Mouse (Mus musculus) heart, adult 2 months (tissue): Measurements from ENCODE around the gene Loxl3. TPM values are rescaled to one million over a fixed set of nuclear protein-coding genes. Genes with fewer than 3 reads are reported as not detected.

Experiments
- DNase-seq, 2 experiments: peaks; one replicate each; pipeline ENCODE4 v3.0.0; 2021
- H3K27ac ChIP-seq: fragments of 200-600 bp; 2 replicates; pipeline ENCODE4 v1.8.1; 2022
- H3K27me3 ChIP-seq: fragments of 200-500 bp; 2 replicates; pipeline ENCODE4 v1.6.1; 2012; ENCODE audit warnings: mild to moderate bottlenecking, low read length, inconsistent platforms, mixed read lengths; ENCODE audit not compliant: control insufficient read depth, insufficient read depth
- H3K36me3 ChIP-seq: fragments of 200-500 bp; 2 replicates; pipeline ENCODE4 v1.6.1; 2012; ENCODE audit warnings: low read length, inconsistent platforms; ENCODE audit not compliant: control insufficient read depth, insufficient read depth
- H3K4me1 ChIP-seq: fragments of 200-500 bp; 2 replicates; pipeline ENCODE4 v1.6.1; 2011; ENCODE audit warnings: low read length; ENCODE audit not compliant: control insufficient read depth, insufficient read depth
- H3K4me3 ChIP-seq: fragments of 200-600 bp; 2 replicates; pipeline ENCODE4 v1.8.1; 2022
- H3K79me2 ChIP-seq: fragments of 200-500 bp; replicated peaks from 2 replicates; pipeline ENCODE4 v1.6.1; 2012; ENCODE audit warnings: mild to moderate bottlenecking, inconsistent platforms, low read length, moderate library complexity, mixed read lengths; ENCODE audit not compliant: control insufficient read depth, insufficient read depth
- H3K9ac ChIP-seq: fragments of 200-500 bp; 2 replicates; pipeline ENCODE4 v1.6.1; 2012; ENCODE audit warnings: low read depth, mild to moderate bottlenecking, control low read depth, inconsistent platforms, low read length, mixed read lengths
- CTCF ChIP-seq: fragments of 200-600 bp; IDR thresholded peaks from 2 replicates; pipeline ENCODE4 v1.8.1; 2022; ENCODE audit warnings: antibody characterized with exemption, mild to moderate bottlenecking, moderate library complexity
- EP300 ChIP-seq: fragments of 200-500 bp; IDR thresholded peaks from 2 replicates; pipeline ENCODE4 v1.6.1; 2011; ENCODE audit warnings: low read depth, low read length, control low read depth; ENCODE audit not compliant: insufficient read depth
- POLR2A ChIP-seq: fragments of 200-500 bp; IDR thresholded peaks from 2 replicates; pipeline ENCODE4 v1.6.1; 2011; ENCODE audit warnings: mild to moderate bottlenecking, low read depth, low read length, control low read depth; ENCODE audit not compliant: insufficient read depth
- WGBS: fragments of 180-500 bp; shearing (Covaris S2); methylation state at CpG from one replicate; pipeline ENCODE4 v1.1.7; 2018; 5-methylcytosine and 5-hydroxymethylcytosine counted together
- intact Hi-C: fragments of 180-260 bp; cut with DNase I; formaldehyde crosslinking; loops from one replicate; pipeline ENCODE4 v1.15.1; 2025
- polyA plus RNA-seq: library from polyadenylated mRNA; depleted of rRNA; stranded (reverse); fragments of >200 nt; gene quantifications from 2 replicates; pipeline ENCODE4 v1.2.3, GENCODE M21; 2012
- total RNA-seq, 2 experiments: library from RNA; stranded (reverse); gene quantifications; 2 replicates each; pipeline ENCODE4 v1.2.3; 2021

Gene Loxl3
- total and polyA plus RNA-seq, 3 experiments = 1.9 to 5.4 (median 2.1) TPM

- H3K27me3 ChIP-seq = no peaks in the 10 kb centered on the region
- no peak overlapping the region for H3K4me3 ChIP-seq
- intact Hi-C loops = no loop called here
- no peak for DNase-seq
- 93% methylated on average over 6 of the region's 6 CpGs for WGBS
- H3K27ac ChIP-seq = no peak overlapping the region
- peaks cover 3% of the 10 kb centered on the region for H3K4me1 ChIP-seq
- no peaks in the 10 kb centered on the region for H3K36me3 ChIP-seq
- TF ChIP-seq EP300 (no peak), POLR2A (no peak), CTCF (no peak)
- H3K9ac ChIP-seq = no peak overlapping the region
- no peaks in the 10 kb centered on the region for H3K79me2 ChIP-seq
Measured at GRCm38 (mm10) chr6:83020121-83020520, 13.9 kb upstream of the Loxl3 start.

- DNase-seq = no peak
- H3K79me2 ChIP-seq = no peaks in the 10 kb centered on the region
- no peak overlapping the region for H3K27ac ChIP-seq
- peaks cover 3% of the 10 kb centered on the region for H3K4me1 ChIP-seq
- intact Hi-C loops = no loop called here
- H3K4me3 ChIP-seq = no peak overlapping the region
- no peaks in the 10 kb centered on the region for H3K27me3 ChIP-seq
- no peak overlapping the region for H3K9ac ChIP-seq
- H3K36me3 ChIP-seq = no peaks in the 10 kb centered on the region
- 69% methylated on average over 4 of the region's 4 CpGs for WGBS
- TF ChIP-seq CTCF = no peak
- TF ChIP-seq POLR2A = no peak
- no peak for TF ChIP-seq EP300
Measured at GRCm38 (mm10) chr6:83020836-83021593, 13.0 kb upstream of the Loxl3 start.

GRCm38 (mm10) chr6:83023008-83023407 is 11.0 kb upstream of the Loxl3 start:
- TF ChIP-seq EP300 (no peak), POLR2A (no peak), CTCF (no peak)
- H3K4me3 ChIP-seq = no peak overlapping the region
- H3K36me3 ChIP-seq = no peaks in the 10 kb centered on the region
- H3K79me2 ChIP-seq = no peaks in the 10 kb centered on the region
- H3K27me3 ChIP-seq = no peaks in the 10 kb centered on the region
- no peak overlapping the region for H3K27ac ChIP-seq
- intact Hi-C loops = no loop called here
- H3K4me1 ChIP-seq = no peaks in the 10 kb centered on the region; the same call in 1 of the 2 replicates
- no peak for DNase-seq
- H3K9ac ChIP-seq = no peak overlapping the region
- 79% methylated on average over 9 of the region's 9 CpGs for WGBS

GRCm38 (mm10) chr6:83023786-83024185 is 10.2 kb upstream of the Loxl3 start:
- H3K27me3 ChIP-seq = no peaks in the 10 kb centered on the region
- intact Hi-C loops = no loop called here
- DNase-seq = no peak
- no peaks in the 10 kb centered on the region for H3K36me3 ChIP-seq
- TF ChIP-seq CTCF (no peak), POLR2A (no peak), EP300 (no peak)
- 89% methylated on average over 2 of the region's 2 CpGs for WGBS
- H3K27ac ChIP-seq = no peak overlapping the region
- no peak overlapping the region for H3K9ac ChIP-seq
- no peak overlapping the region for H3K4me3 ChIP-seq
- no peaks in the 10 kb centered on the region for H3K79me2 ChIP-seq
- no peaks in the 10 kb centered on the region; the same call in 1 of the 2 replicates for H3K4me1 ChIP-seq

GRCm38 (mm10) chr6:83024421-83024820 is 9.6 kb upstream of the Loxl3 start:
- H3K36me3 ChIP-seq = no peaks in the 10 kb centered on the region
- H3K4me3 ChIP-seq = no peak overlapping the region
- TF ChIP-seq POLR2A (no peak), CTCF (no peak), EP300 (no peak)
- no peak for DNase-seq
- no peak overlapping the region for H3K27ac ChIP-seq
- H3K79me2 ChIP-seq = no peaks in the 10 kb centered on the region
- intact Hi-C loops = no loop called here
- no peaks in the 10 kb centered on the region for H3K27me3 ChIP-seq
- no peaks in the 10 kb centered on the region; the same call in 1 of the 2 replicates for H3K4me1 ChIP-seq
- no peak overlapping the region for H3K9ac ChIP-seq
- WGBS = 70% methylated on average over 4 of the region's 4 CpGs

- DNase-seq = no peak
- intact Hi-C loops = no loop called here
- TF ChIP-seq EP300 = no peak
- TF ChIP-seq POLR2A = no peak
Measured at GRCm38 (mm10) chr6:83025221-83025620, 8.8 kb upstream of the Loxl3 start.

More at GRCm38 (mm10) chr6:83025221-83025620, 8.8 kb upstream of the Loxl3 start:
- Histone ChIP-seq H3K79me2 (no peaks in the 10 kb centered on the region), H3K4me3 (no peak overlapping the region), H3K27me3 (no peaks in the 10 kb centered on the region), H3K36me3 (no peaks in the 10 kb centered on the region), H3K9ac (no peak overlapping the region), H3K27ac (no peak overlapping the region), H3K4me1 (no peaks in the 10 kb centered on the region; the same call in 1 of the 2 replicates)
- WGBS = 95% methylated on average over 4 of the region's 4 CpGs
